Mouse (Mus musculus): Measurements from ENCODE around the gene Acot4.
"Not testable (repeated sequence)": the region's sequence is repeated elsewhere in the genome, so short reads cannot be mapped to it uniquely, and the experiment has no call there.

Acot4 gene

DNA sequence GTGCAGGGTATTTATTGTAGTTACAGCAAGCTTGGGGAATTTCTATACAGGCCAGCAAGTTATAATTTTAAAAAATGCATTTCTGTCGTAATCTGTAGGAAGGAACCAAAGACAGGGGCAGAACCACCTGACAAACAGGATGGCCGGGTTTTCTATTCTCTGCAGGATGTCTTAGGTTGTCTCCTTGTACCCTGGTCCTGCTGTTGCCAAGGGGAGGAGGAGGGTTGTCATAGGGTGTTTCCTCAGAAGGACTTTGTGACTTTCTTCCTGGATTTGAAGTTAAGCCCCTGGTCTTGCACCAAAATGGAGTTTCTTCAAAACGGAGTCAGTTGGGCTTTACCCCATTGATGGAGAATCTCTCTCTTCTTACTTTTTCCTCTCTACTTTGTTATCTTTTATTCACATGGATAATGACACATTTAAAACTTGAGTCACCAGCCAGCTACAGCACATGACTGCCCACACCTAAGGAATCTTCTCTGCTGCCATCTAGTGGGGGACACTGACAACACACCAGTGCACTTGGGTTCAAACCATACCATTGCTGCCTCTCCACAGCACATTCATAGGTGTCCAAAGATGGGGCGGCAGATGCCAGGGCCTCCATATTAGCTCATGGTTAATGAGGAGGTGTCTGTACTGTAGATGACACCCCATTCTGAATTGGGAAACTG, 7.4 kb upstream of the Acot4 start:
- peak; percentile 67 for DNase-seq (ENCODE audit: low read depth, low spot score)

DNA sequence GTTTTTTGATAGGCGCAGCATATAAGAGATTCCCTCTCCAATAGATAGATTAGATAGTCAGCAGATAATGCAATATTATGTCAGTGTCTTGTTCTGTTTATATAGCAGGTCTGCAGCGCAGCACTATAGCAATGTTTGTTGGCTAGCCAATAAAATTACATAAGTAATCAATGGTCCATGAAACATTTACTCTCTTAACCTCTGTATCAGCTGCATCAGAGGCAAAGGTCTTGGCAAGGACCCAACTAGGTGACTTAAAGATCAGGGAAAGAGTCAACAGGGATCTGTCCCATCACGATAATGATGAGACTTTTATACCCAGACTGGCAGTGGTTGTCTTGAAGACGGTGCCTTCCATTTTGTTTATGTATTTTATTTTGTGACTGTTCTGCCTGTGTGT, 5.3 kb upstream of the Acot4 start:
- no peak for DNase-seq (ENCODE audit: low read depth, low spot score)

DNA sequence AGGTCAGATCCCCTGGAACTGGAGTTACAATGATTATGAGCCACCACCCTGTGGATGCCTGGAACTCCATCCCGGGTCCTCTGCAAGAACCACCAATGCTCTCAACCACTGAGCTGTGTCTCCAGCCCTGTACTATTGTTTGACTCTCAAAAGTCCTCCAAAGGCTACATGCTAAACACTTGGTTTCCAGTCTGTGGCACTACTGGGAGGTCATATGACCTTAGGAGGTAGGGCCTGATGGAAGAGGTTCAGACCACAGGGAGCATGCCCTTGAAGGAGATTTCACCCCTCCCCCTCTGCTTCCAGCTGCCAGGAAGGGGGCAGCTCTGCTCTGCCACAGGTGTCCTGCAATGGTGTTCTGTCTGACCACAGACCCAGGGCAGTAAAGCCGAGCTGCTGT, 4.9 kb upstream of the Acot4 start:
- peak; percentile 32 for DNase-seq (ENCODE audit: low read depth, low spot score)

- DNase-seq (ENCODE audit: low read depth, low spot score) = no peak
Observed at GRCm38 (mm10) chr12:84034108-84034507, 4.1 kb upstream of the Acot4 start.

- DNase-seq (ENCODE audit: low read depth, low spot score) = peak; percentile 78
Observed at GRCm38 (mm10) chr12:84038691-84039111, 522 bp downstream of the Acot4 start, which contains the start of gene Gm49366. Gene Gm49366, plus strand, starts transcription at chr12:84038935.

DNA sequence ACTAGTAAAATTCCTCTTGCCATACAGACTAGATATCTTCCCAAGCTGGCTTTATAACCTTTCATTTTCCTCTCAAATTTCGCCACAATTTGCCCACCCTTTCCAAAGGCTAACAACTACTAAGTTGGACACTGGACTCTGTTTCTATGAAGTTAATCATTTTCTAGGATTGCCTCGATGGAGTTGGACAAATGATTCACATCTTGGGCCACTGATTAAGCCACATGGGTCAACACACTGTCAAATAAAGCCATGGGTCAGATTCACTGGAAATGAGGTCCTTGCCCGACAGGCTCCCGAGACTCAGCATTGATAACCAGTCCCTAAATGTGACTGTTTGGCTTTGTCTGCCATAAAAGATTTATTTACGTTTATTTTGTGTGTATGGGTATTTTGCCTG, 4.1 kb downstream of the Acot4 start:
- no peak for DNase-seq (ENCODE audit: low read depth, low spot score)

DNA sequence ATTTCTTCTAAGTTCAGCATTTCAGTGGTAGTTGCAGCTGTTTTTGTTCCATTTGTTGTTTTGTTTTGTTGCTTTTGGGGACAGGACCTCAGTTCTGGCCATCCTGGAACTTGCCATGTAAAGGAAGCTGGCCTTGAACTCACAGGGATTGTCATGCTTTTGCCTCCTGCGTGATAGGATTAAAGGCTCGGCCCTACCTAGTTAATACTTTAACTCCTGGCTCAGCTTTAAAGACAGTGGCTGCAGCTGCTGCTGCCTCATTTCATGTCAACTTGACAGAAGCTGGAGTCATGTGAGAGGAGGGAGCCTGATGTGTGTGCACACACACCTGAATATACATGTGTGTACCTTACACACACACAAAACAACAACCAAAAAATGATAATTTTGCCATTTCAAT, 5.9 kb downstream of the Acot4 start:
- no peak for DNase-seq (ENCODE audit: low read depth, low spot score)

GRCm38 (mm10) chr12:84046906-84047305, 8.7 kb downstream of the Acot4 start:
- DNase-seq (ENCODE audit: low read depth, low spot score) = no peak

DNA sequence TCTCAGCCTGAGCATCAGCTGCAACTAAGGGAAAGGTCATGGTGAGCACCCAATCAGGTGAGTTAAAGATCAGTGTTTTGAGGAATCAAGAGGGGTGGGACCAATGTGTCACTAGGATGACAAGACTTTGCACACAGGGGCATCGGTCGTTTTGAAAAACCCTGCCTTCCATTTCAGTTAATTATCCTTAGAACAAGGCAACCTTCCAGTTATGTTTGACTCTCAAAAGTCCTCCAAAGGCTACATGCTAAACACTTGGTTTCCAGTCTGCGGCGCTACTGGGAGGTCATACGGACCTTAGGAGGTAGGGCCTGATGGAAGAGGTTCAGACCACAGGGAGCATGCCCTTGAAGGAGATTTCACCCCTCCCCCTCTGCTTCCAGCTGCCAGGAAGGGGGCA, 12.6 kb downstream of the Acot4 start:
- DNase-seq (ENCODE audit: low read depth, low spot score) = not testable (repeated sequence)

GRCm38 (mm10) chr12:84051937-84052474, 13.8 kb downstream of the Acot4 start, which contains the start of gene Acot3:
Gene Acot3, plus strand, starts transcription at chr12:84052144.
- DNase-seq (ENCODE audit: low read depth, low spot score) = no peak

- DNase-seq (ENCODE audit: low read depth, low spot score) = no peak
Observed at GRCm38 (mm10) chr12:84052609-84053008, 14.4 kb downstream of the Acot4 start.

GRCm38 (mm10) chr12:84053173-84053572, 15.0 kb downstream of the Acot4 start:
- DNase-seq (ENCODE audit: low read depth, low spot score) = peak; percentile 40

GRCm38 (mm10) chr12:84053679-84054391, 15.7 kb downstream of the Acot4 start:
- peak; percentile 66 for DNase-seq (ENCODE audit: low read depth, low spot score)

DNA sequence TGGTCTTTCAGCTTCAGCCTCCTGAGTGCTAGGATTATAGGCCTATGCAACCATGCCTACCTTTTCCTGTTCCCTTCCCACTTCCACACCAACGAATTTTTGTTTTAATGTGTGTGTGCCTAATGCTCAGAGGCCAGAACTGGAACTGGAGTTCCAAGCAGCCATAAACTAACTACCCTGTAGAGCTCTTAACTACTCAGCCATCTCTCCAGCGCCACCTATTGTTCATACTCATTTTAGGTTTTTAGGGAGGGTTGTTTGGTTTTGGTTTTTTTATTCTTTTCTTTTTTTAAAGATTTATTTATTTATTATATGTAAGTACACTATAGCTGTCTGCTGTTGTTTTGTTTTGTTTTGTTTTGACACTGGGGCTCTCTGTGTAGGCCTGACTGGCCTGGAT, 22.8 kb downstream of the Acot4 start:
- DNase-seq (ENCODE audit: low read depth, low spot score) = peak; percentile 74

DNA sequence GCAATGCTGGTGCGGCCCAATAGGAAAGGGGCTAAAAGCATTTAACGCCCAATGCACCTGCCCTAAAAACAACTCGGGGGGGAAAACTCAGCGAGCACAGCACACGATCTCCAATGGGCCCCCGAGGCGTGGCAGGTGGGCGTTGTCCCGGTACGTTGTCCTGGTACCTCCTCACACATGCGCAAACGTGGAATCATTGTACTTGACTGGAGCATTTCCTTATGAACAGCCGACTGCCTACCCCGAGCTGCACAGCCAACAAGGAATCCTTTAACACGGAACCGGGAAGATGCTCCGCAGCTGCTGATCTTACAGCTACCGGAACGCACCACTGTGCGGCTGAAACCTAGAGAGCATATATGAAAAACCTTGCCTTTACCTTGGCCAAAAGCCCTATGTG, 24.2 kb downstream of the Acot4 start:
- peak; percentile 66 for DNase-seq (ENCODE audit: low read depth, low spot score)

DNA sequence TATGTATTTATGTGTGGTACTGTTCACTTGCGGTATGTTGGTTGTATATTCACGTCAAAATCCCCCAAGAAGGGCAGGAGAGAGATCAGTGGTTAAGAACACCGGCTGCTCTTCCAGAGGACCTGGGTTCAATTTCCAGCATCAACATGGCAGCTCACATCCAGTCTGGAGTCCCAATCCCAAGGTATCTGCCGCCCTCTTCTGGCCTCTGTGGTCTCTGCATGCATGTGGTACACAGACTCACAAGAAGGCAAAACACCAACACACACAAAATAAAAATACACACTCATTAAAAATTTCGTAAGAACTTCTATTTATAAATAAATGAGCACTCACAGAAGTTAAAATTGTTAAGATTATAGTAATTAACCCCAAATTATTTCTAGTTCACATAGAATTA, 25.0 kb downstream of the Acot4 start:
- peak; percentile 81 for DNase-seq (ENCODE audit: low read depth, low spot score)

DNA sequence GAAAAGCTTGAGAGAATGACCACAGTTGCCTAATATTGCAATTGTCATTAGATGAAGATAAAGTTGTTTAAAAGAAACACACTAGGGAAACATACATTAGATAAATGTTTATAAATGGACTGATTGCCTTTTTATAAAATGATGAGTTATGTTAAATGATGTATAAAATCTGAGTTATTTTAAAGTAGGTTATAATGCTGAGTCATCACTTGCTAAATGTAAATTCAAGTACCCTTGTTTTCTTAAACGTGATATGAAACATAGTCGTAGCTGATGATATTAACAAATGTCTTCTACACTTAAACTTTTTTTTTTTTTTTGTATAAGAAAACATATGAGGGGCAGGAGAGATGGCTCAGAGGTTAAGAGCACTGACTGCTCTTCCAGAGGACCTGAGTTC, 25.7 kb downstream of the Acot4 start:
- DNase-seq (ENCODE audit: low read depth, low spot score) = no peak

DNA sequence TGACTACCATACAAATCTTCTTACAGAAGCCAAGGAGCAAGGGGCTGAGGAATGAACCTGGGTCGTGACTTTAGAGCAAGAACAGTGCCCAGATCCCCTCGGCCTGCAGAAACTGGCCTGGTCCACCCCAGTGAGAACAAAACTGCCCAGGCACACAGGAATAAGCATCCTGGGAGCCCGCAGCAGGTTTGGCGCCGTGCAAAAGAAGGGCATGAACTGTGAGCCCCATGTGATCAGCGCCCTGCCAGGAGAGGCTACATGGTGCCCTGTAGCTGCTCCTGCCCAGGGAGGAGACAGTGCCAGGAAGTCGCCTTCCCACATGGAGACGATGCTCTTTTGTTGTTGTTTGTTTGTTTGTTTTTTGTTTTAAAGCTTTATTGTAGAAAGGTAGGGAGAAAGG, 26.4 kb downstream of the Acot4 start:
- DNase-seq (ENCODE audit: low read depth, low spot score) = no peak

- DNase-seq (ENCODE audit: low read depth, low spot score) = no peak
Observed at GRCm38 (mm10) chr12:84067752-84068151, 29.6 kb downstream of the Acot4 start.

- no peak for DNase-seq (ENCODE audit: low read depth, low spot score)
Observed at GRCm38 (mm10) chr12:84068296-84068695, 30.1 kb downstream of the Acot4 start.

DNA sequence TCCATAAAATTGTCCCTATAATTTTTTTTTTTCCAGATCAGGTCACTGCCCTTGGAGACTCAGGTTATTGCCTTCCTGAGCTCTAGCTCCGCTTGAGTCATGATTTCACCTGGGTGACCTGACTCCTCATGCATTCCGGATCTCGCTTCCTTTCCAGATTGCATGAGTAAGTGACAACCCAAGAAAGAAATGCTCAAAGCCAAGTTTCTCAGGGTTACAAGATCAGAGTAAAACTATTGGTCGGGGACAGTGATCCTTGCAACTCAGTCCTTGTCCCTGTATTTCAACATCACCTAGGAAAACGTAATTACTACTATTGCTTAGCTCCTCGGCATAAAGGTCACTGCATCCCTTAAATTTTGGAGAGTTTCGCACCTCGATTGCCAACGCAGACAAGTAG, 30.8 kb downstream of the Acot4 start, which contains the start of gene Acot5:
Acot5 (plus strand) TSS at position 340 of the 400 bp plus-strand sequence.
- DNase-seq (ENCODE audit: low read depth, low spot score) = no peak

DNA sequence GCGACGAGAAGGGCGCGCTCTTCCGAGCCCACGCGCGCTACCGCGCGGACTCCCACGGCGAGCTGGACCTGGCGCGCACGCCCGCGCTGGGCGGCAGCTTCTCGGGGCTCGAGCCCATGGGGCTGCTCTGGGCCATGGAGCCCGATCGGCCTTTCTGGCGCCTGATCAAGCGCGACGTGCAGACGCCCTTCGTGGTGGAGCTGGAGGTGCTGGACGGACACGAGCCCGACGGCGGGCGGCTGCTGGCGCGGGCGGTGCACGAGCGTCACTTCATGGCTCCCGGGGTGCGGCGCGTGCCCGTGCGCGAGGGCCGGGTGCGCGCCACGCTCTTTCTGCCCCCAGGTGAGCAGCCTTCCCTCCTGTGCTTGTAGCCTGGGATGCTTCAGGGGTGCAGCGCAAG, 31.4 kb downstream of the Acot4 start:
- DNase-seq (ENCODE audit: low read depth, low spot score) = peak; percentile 70

DNA sequence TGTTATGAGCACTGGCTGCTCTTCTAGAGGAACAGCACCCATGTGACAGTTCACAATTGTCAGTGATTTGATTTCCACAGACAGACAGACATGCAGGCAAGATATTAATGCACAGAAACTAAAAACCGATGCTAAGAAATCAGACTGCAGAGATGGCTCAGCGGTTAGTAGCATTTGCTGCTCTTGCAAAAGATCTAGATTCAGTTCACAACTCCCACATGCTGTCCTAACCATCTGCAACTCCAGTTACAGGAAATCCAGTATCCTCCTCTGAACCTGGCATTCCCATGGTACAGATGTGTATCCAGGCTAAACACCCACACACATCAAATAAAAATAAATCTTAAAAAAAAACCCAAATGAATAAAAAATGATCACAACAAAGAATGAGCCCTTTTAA, 33.5 kb downstream of the Acot4 start:
- DNase-seq (ENCODE audit: low read depth, low spot score) = no peak
